In genomic region chr4:124526822-124527221, GRCm38 (mm10) we compare ENCODE assay signal across 12 mouse cellular contexts.
A peak's percentile ranks its signal among the peaks of the same experiment; 100 is the strongest.
DNase-seq lines count a peak whose midpoint lies in the region; ATAC-seq lines count a peak whose summit lies in the region.
"Had no signal": no experiment of that assay in that cellular context is flagged by ENCODE, and none has a peak within 500 bp of the region (broad histone marks: within the 10 kb centered on the region; RNA-seq: fewer than 3 reads in every experiment).

No protein-coding gene starts in this region.

- H3K36me3 ChIP-seq in midbrain, embryonic 14.5 days (ENCODE audit: control insufficient read depth, insufficient read depth, low read length) = no peaks in the 10 kb centered on the region; the same call in 1 of the 2 replicates
- H3K36me3 ChIP-seq in midbrain, embryonic 15.5 days (replicated peaks) = no peaks in the 10 kb centered on the region
- H3K36me3 ChIP-seq: heart, embryonic 13.5 days; hindbrain, embryonic 12.5 days had no signal

- no peak overlapping the region for H3K4me3 ChIP-seq in midbrain, embryonic 14.5 days (replicated peaks; ENCODE audit: low read depth, low read length)
- no peak overlapping the region for H3K4me3 ChIP-seq in midbrain, embryonic 15.5 days
- H3K4me3 ChIP-seq: heart, embryonic 13.5 days; hindbrain, embryonic 12.5 days had no signal

- no peaks in the 10 kb centered on the region for H3K27me3 ChIP-seq in midbrain, embryonic 14.5 days (ENCODE audit: control insufficient read depth, insufficient read depth, low read length)
- no peaks in the 10 kb centered on the region for H3K27me3 ChIP-seq in midbrain, embryonic 15.5 days (replicated peaks)

- WGBS in midbrain, embryonic 14.5 days = 13% methylated on average over 10 of the region's 10 CpGs
- 10% methylated on average over 10 of the region's 10 CpGs for WGBS in midbrain, embryonic 15.5 days

- no peak overlapping the region for H3K27ac ChIP-seq in midbrain, embryonic 14.5 days (replicated peaks; ENCODE audit: low read depth, low read length)
- H3K27ac ChIP-seq in midbrain, embryonic 15.5 days = no peak overlapping the region
- H3K27ac ChIP-seq: heart, embryonic 13.5 days; hindbrain, embryonic 12.5 days; liver, embryonic 14.5 days had no signal

- H3K9me3 ChIP-seq in midbrain, embryonic 14.5 days (ENCODE audit: control insufficient read depth, low read length) = no peaks in the 10 kb centered on the region
- no peaks in the 10 kb centered on the region for H3K9me3 ChIP-seq in midbrain, embryonic 15.5 days
- H3K9me3 ChIP-seq: heart, embryonic 13.5 days; hindbrain, embryonic 12.5 days had no signal

- peak; percentile 43 for DNase-seq in midbrain, embryonic 14.5 days
- peak; percentile 7 for DNase-seq in kidney, adult 18-20 months
- DNase-seq in kidney, postnatal 25 days = peak; percentile 20 to 50
- DNase-seq in yolk sac, embryonic 10.5 days (ENCODE audit: low spot score) = peak; percentile 3
- no peak for DNase-seq in adrenal gland, postnatal 10 days
- no peak for DNase-seq in urinary bladder, postnatal 25 days (ENCODE audit: low spot score)
- DNase-seq: cerebellum, adult 11-12 months; thymus, adult 18-20 months had no signal

- ATAC-seq in midbrain, embryonic 14.5 days (ENCODE audit: low FRiP score, low TSS enrichment) = no peak
- ATAC-seq in midbrain, embryonic 15.5 days (replicated peaks) = no peak

- H3K9ac ChIP-seq in midbrain, embryonic 14.5 days (replicated peaks; ENCODE audit: low read length) = no peak overlapping the region
- H3K9ac ChIP-seq in midbrain, embryonic 15.5 days = no peak overlapping the region
- H3K9ac ChIP-seq: heart, embryonic 13.5 days; hindbrain, embryonic 12.5 days; liver, embryonic 14.5 days had no signal

- no peak overlapping the region for H3K4me2 ChIP-seq in midbrain, embryonic 14.5 days (ENCODE audit: low read length)
- no peak overlapping the region for H3K4me2 ChIP-seq in midbrain, embryonic 15.5 days
- H3K4me2 ChIP-seq: heart, embryonic 13.5 days; hindbrain, embryonic 12.5 days had no signal

- peaks cover 15% of the 10 kb centered on the region for H3K4me1 ChIP-seq in midbrain, embryonic 14.5 days (ENCODE audit: control insufficient read depth, insufficient read depth, low read length)
- H3K4me1 ChIP-seq in midbrain, embryonic 15.5 days = peaks cover 18% of the 10 kb centered on the region
- H3K4me1 ChIP-seq: heart, embryonic 13.5 days had no signal

Comparison
In these comparisons a context has a peak if more than half of its experiments do, and no peak if none do; other contexts are left out.
1. DNase-seq: peak in midbrain, embryonic 14.5 days (single experiment), kidney, adult 18-20 months (single experiment), kidney, postnatal 25 days (2 of 2) and yolk sac, embryonic 10.5 days (single experiment); none in adrenal gland, postnatal 10 days (single experiment) and urinary bladder, postnatal 25 days (single experiment).